Mouse (Mus musculus) lung, embryonic 16.5 days (tissue): ENCODE measurements around the gene 1700014D04Rik. TPM values are rescaled to one million over a fixed set of nuclear protein-coding genes. Genes with fewer than 3 reads are reported as not detected.
"Not testable (repeated sequence)": the region's sequence is repeated elsewhere in the genome, so short reads cannot be mapped to it uniquely, and the experiment has no call there.

Source experiments
- ATAC-seq: fragments of 200-750 bp; cut with Nextera tagmentation; 2 replicates; pipeline ENCODE4 v1.8.0; 2017; ENCODE audit warnings: low read depth, mild to moderate bottlenecking, moderate library complexity
- H3K27ac ChIP-seq: fragments of 300-500 bp; sonication (generic); 2 replicates; pipeline ENCODE4 v1.5.1; 2014; ENCODE audit warnings: mild to moderate bottlenecking, control low read depth, low read length
- H3K27me3 ChIP-seq: fragments of 300-500 bp; sonication (generic); 2 replicates; pipeline ENCODE4 v1.6.1; 2014; ENCODE audit warnings: low read depth, low read length, mixed read lengths; ENCODE audit not compliant: control insufficient read depth, insufficient read depth
- H3K36me3 ChIP-seq: fragments of 300-500 bp; sonication (generic); 2 replicates; pipeline ENCODE4 v1.6.1; 2014; ENCODE audit warnings: low read length; ENCODE audit not compliant: control insufficient read depth, insufficient read depth
- H3K4me1 ChIP-seq: fragments of 300-500 bp; sonication (generic); replicated peaks from 2 replicates; pipeline ENCODE4 v1.6.1; 2014; ENCODE audit warnings: low read length, mixed read lengths; ENCODE audit not compliant: control insufficient read depth, insufficient read depth
- H3K4me2 ChIP-seq: fragments of 300-500 bp; sonication (generic); 2 replicates; pipeline ENCODE4 v1.6.1; 2014; ENCODE audit warnings: low read depth, low read length, control low read depth
- H3K4me3 ChIP-seq: fragments of 300-500 bp; sonication (generic); 2 replicates; pipeline ENCODE4 v1.5.1; 2014; ENCODE audit warnings: mild to moderate bottlenecking, low read length, control low read depth
- H3K9ac ChIP-seq: fragments of 300-500 bp; sonication (generic); 2 replicates; pipeline ENCODE4 v1.6.1; 2014; ENCODE audit warnings: low read length, control low read depth
- H3K9me3 ChIP-seq: fragments of 300-500 bp; sonication (generic); 2 replicates; pipeline ENCODE4 v1.6.1; 2016; ENCODE audit warnings: low read length; ENCODE audit not compliant: control insufficient read depth
- WGBS: fragments of 180-500 bp; shearing (Covaris S2); extraction: QIAGEN DNeasy Blood & Tissue Kit; methylation state at CpG from one replicate; pipeline ENCODE4 v1.1.7; 2014; 5-methylcytosine and 5-hydroxymethylcytosine counted together
- polyA plus RNA-seq: library from polyadenylated mRNA; unstranded; fragments of >200 nt; fragmentation: Nextera tagmentation; extraction: Ambion mirVana; gene quantifications from 2 replicates; pipeline ENCODE4 v1.2.1, GENCODE M21; 2015

The 1700014D04Rik gene
- polyA plus RNA-seq, 1 experiment from 2014 or later: 0.24 TPM

GRCm38 (mm10) chr13:59741697-59742096 lies 4.9 kb downstream of the 1700014D04Rik start:
- H3K27me3 ChIP-seq: no peaks in the 10 kb centered on the region
- no peaks in the 10 kb centered on the region for H3K4me1 ChIP-seq
- no peak for ATAC-seq
- H3K36me3 ChIP-seq: no peaks in the 10 kb centered on the region
- no peak overlapping the region for H3K4me2 ChIP-seq
- no peak overlapping the region for H3K27ac ChIP-seq
- no peak overlapping the region for H3K9ac ChIP-seq
- no peaks in the 10 kb centered on the region for H3K9me3 ChIP-seq
- H3K4me3 ChIP-seq: no peak overlapping the region
- WGBS: 66% methylated on average over 10 of the region's 10 CpGs

GRCm38 (mm10) chr13:59741096-59741495 lies 5.5 kb downstream of the 1700014D04Rik start:
- H3K27me3 ChIP-seq: no peaks in the 10 kb centered on the region
- H3K4me3 ChIP-seq: no peak overlapping the region
- H3K9ac ChIP-seq: no peak overlapping the region
- ATAC-seq: no peak
- H3K4me1 ChIP-seq: no peaks in the 10 kb centered on the region
- no peaks in the 10 kb centered on the region for H3K9me3 ChIP-seq
- H3K4me2 ChIP-seq: no peak overlapping the region
- H3K36me3 ChIP-seq: no peaks in the 10 kb centered on the region
- WGBS: 69% methylated on average over 11 of the region's 11 CpGs
- no peak overlapping the region for H3K27ac ChIP-seq

GRCm38 (mm10) chr13:59739397-59739796 lies 7.2 kb downstream of the 1700014D04Rik start:
- Histone ChIP-seq H3K9ac (no peak overlapping the region), H3K27me3 (no peaks in the 10 kb centered on the region), H3K4me2 (no peak overlapping the region), H3K36me3 (no peaks in the 10 kb centered on the region), H3K27ac (no peak overlapping the region), H3K9me3 (no peaks in the 10 kb centered on the region), H3K4me1 (no peaks in the 10 kb centered on the region), H3K4me3 (no peak overlapping the region)
- 83% methylated on average over 4 of the region's 4 CpGs for WGBS
- ATAC-seq: no peak

GRCm38 (mm10) chr13:59738455-59738854 lies 8.1 kb downstream of the 1700014D04Rik start:
- WGBS: 77% methylated on average over 2 of the region's 2 CpGs
- Histone ChIP-seq H3K4me2 (no peak overlapping the region), H3K9me3 (no peaks in the 10 kb centered on the region), H3K36me3 (no peaks in the 10 kb centered on the region), H3K27me3 (no peaks in the 10 kb centered on the region), H3K4me1 (no peaks in the 10 kb centered on the region), H3K9ac (no peak overlapping the region), H3K4me3 (no peak overlapping the region), H3K27ac (no peak overlapping the region)
- no peak for ATAC-seq

GRCm38 (mm10) chr13:59735190-59735589 lies 11.4 kb downstream of the 1700014D04Rik start:
- no peaks in the 10 kb centered on the region for H3K36me3 ChIP-seq
- no peak overlapping the region for H3K4me2 ChIP-seq
- WGBS: 19% methylated on average over 3 of the region's 3 CpGs
- no peaks in the 10 kb centered on the region for H3K27me3 ChIP-seq
- no peak overlapping the region for H3K4me3 ChIP-seq
- H3K4me1 ChIP-seq: no peaks in the 10 kb centered on the region
- H3K27ac ChIP-seq: no peak overlapping the region
- peak; percentile 83 for ATAC-seq
- no peak overlapping the region for H3K9ac ChIP-seq
- no peaks in the 10 kb centered on the region for H3K9me3 ChIP-seq

GRCm38 (mm10) chr13:59734347-59734746 lies 12.2 kb downstream of the 1700014D04Rik start:
- not testable (repeated sequence) for H3K4me2 ChIP-seq, H3K4me1 ChIP-seq, H3K27me3 ChIP-seq, H3K36me3 ChIP-seq, H3K27ac ChIP-seq, ATAC-seq, H3K9me3 ChIP-seq, H3K4me3 ChIP-seq, H3K9ac ChIP-seq
- 17% methylated on average over 5 of the region's 6 CpGs for WGBS

- Histone ChIP-seq H3K9ac (no peak overlapping the region), H3K36me3 (no peaks in the 10 kb centered on the region), H3K27ac (no peak overlapping the region), H3K4me1 (no peaks in the 10 kb centered on the region), H3K4me2 (no peak overlapping the region), H3K4me3 (no peak overlapping the region), H3K27me3 (no peaks in the 10 kb centered on the region), H3K9me3 (no peaks in the 10 kb centered on the region)
- no peak for ATAC-seq
- WGBS: 86% methylated on average over 4 of the region's 4 CpGs
These were observed 12.6 kb downstream of the 1700014D04Rik start for GRCm38 (mm10) chr13:59733936-59734335.

GRCm38 (mm10) chr13:59731652-59732051 lies 14.9 kb downstream of the 1700014D04Rik start, which contains the start of gene Spata31d1d:
TSS of gene Spata31d1d (minus strand) at chr13:59731752.
- no peaks in the 10 kb centered on the region for H3K27me3 ChIP-seq
- H3K9ac ChIP-seq: no peak within 1 kb of the TSS
- H3K4me2 ChIP-seq: no peak within 1 kb of the TSS
- peaks cover 7% of the 10 kb centered on the region for H3K4me1 ChIP-seq
- H3K4me3 ChIP-seq: no peak within 1 kb of the TSS
- no peaks in the 10 kb centered on the region for H3K36me3 ChIP-seq
- H3K27ac ChIP-seq: no peak within 1 kb of the TSS
- ATAC-seq: no peak
- 34% methylated on average over 7 of the region's 7 CpGs for WGBS
- no peaks in the 10 kb centered on the region for H3K9me3 ChIP-seq

GRCm38 (mm10) chr13:59728378-59729093 lies 18.0 kb downstream of the 1700014D04Rik start:
- Histone ChIP-seq H3K4me2 (no peak overlapping the region), H3K4me3 (no peak overlapping the region), H3K27me3 (no peaks in the 10 kb centered on the region), H3K4me1 (peaks cover 7% of the 10 kb centered on the region), H3K27ac (no peak overlapping the region), H3K9ac (peak overlapping the region; percentile 31; the same call in 1 of the 2 replicates), H3K36me3 (no peaks in the 10 kb centered on the region), H3K9me3 (no peaks in the 10 kb centered on the region)
- WGBS: 16% methylated on average over 7 of the region's 7 CpGs
- ATAC-seq: peak; percentile 87
